Comparison of ENCODE assay signal across 23 mouse cellular contexts in genomic region chr8:111776492-111776891, GRCm38 (mm10). TPM values are rescaled to one million over a fixed set of nuclear protein-coding genes. Genes with fewer than 3 reads are reported as not detected.
"Had no signal": no experiment of that assay in that cellular context is flagged by ENCODE, and none has a peak within 500 bp of the region (broad histone marks: within the 10 kb centered on the region; RNA-seq: fewer than 3 reads in every experiment).

No protein-coding gene starts in this region.

- ATAC-seq: lung, postnatal 0 days; midbrain, embryonic 16.5 days had no signal

- H3K27ac ChIP-seq: lung, embryonic 15.5 days; macrophage; midbrain, embryonic 10.5 days; midbrain, embryonic 12.5 days; neural tube, embryonic 13.5 days; neural tube, embryonic 15.5 days had no signal

- H3K4me2 ChIP-seq: lung, embryonic 15.5 days; midbrain, embryonic 12.5 days; neural tube, embryonic 13.5 days; neural tube, embryonic 15.5 days had no signal

- H3K9me3 ChIP-seq: lung, embryonic 15.5 days; midbrain, embryonic 10.5 days; midbrain, embryonic 12.5 days; neural tube, embryonic 13.5 days; neural tube, embryonic 15.5 days had no signal

- H3K4me3 ChIP-seq: lung, embryonic 15.5 days; midbrain, embryonic 10.5 days; midbrain, embryonic 12.5 days; myocyte; neural tube, embryonic 13.5 days; neural tube, embryonic 15.5 days had no signal

- H3K27me3 ChIP-seq: lung, embryonic 15.5 days; midbrain, embryonic 12.5 days; neural tube, embryonic 13.5 days; neural tube, embryonic 15.5 days had no signal

- H3K9ac ChIP-seq: lung, embryonic 15.5 days; midbrain, embryonic 12.5 days; neural tube, embryonic 13.5 days; neural tube, embryonic 15.5 days had no signal

- DNase-seq: lung, adult 2 months; lung, postnatal 14 days; lung, postnatal 36 days; midbrain, embryonic 14.5 days; retina, postnatal 1 day; right cerebral cortex, adult 18-20 months; right cerebral cortex, postnatal 25 days; right cerebral cortex, postnatal 4 days; spleen, adult 18-20 months; thymus, adult 18-20 months; thymus, postnatal 25 days; thymus, postnatal 4 days had no signal

RNA-seq across cellular contexts. Expression of gene Bcar1, which starts 32.9 kb away (rescaled TPM):
- total RNA-seq: megakaryocyte, adult 5-6 weeks; megakaryocyte-erythroid progenitor cell, adult 5-6 weeks had no signal
